Mouse (Mus musculus) thymus, adult 18-20 months (tissue): ENCODE measurements around the gene Rnf144a.

ENCODE experiments used
- DNase-seq, 2 experiments: peaks; one replicate each; pipeline ENCODE4 v3.0.0; 2022; ENCODE audit warnings: mixed read lengths in 2 of 2

Gene Rnf144a

GRCm38 (mm10) chr12:26367361-26367760, 47.7 kb downstream of the Rnf144a start:
- no peak for DNase-seq

DNA sequence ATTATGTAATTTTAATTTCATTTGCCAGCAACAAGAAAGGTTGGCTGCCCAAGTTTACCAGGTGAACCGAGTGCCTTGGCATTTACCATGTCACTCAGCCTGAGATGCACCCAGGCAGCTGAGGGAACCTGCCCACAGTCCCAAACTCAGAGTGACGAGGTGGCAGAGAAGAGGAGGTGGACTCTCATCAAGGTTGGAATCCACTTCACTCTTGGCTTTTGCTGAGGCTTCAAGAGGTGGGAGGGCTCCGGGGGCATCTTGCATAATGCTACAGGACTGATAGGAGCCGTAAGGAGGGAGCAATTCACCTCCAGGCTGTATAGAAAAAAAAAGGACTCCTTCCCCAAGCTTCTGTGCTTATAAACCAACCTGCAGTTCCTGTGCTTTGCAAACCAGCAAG, 48.7 kb downstream of the Rnf144a start:
- DNase-seq = no peak

DNA sequence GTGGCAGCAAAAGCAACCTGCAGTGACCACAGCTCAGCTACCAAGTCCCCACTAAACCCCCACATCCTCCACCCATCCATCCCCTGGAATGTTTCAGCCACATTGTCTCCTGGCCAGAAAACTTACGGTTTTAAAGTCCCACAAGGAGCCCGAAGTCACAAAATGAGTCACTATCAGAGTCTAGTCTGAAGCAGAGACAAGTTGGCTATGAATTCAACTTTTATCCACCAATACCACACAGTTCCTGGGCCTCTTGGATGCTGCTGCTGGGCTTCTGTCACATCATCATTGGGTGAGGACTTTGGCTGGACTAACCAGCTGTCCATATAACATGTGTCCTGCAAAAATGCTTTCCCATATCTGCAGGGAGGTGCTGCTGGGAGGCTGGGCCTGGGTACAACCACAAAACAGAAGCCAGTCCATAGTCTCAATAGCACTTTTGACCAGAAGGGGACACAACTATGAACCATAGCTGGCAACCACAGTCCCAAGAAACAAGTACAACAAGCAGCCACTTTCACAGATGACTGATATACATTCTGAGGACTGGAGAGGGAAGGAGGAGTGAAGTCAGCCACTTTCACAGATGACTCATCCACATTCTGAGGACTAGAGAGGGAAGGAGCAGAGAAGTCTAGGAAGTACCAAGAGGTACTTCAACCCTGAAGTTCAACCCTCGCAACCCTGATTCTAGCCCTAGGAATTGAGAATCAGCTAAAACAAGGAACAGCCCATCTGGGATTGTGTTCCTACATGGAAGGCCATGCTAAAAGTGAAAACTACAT, 49.3 kb downstream of the Rnf144a start:
- DNase-seq = no peak

DNA sequence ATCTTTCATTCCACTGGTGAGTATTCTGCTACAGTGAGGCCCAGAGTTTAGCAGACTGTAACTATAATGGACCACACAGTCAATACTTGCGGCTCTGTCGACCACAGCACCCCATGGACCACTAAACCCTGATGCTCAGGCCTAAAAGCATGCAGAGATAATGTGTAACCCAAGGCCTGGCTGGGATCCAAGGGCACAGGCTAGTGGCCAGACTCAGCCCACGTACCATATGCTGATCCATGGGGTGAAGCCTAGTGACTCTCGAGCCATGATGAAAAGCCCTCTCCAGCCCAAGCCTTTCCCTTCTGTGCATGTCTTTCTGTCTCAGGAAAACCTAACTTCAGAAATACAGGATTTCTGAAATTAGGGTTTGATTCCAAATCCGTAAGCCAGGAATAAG, 50.2 kb downstream of the Rnf144a start:
- DNase-seq = no peak

DNA sequence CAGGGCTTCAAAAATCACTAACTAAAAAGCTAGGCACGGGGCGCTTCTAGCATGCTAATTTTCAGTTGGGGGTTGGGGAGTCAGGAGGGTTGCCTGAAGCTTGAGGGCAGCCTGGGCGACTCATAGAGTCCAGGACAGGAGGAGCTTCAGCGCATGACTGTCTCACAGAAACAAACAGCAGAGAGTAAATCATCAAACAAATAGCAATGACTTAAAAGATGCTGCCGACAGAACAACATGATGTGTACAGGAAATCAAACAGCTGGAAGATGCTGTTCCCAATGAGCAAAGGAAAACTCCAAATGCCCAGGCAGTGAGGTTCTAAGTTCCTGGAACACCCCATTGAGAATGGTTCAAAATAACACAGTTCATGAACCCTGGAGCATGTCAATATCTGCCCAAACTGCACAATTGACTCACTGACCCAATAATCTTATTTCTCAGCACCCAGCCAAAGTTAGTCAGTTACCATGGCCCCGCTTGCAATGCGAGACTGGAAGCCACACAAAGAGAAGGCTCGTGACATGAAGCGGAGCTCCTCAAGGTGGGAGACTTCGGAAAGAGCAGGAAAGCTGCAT, 54.0 kb downstream of the Rnf144a start:
- DNase-seq = no peak

DNA sequence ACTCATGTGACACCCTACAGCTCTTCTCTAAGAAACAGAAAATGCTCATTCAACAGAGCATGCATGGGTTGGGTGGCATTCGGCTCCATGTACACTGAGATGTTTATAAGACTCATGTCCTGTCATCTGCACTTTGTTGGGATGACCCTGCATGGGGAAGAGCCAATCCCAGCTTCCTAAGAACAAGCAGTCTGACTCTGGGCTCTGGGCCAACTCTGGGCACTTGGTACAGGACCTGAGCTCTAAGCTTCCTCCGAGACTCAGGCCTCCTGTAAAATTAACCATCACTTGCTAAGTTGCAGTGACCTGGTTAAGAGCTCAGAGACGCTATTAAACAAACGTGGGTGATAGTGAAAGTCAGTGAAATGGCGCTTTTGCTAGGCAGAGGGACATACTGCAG, 55.2 kb downstream of the Rnf144a start:
- no peak for DNase-seq

- DNase-seq = no peak
These were observed 55.8 kb downstream of the Rnf144a start for GRCm38 (mm10) chr12:26359241-26359640.

DNA sequence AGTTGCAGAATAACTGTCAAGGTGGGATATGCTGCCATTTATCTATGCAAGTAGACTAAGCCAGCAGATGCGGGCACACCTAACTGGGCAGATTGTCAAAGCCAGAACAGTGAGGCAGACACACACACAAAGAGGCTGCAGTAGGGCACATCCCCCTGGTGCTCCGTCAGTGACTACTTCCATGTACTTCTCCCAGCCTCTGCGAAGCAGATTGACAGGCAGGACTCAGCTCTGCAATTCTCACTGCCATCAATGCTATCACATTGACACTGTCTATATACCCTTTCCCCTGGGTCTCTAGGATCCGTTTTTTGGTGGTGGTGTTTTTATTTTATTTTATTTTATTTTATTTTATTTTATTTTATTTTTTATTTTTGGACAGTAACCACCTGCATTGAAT, 57.8 kb downstream of the Rnf144a start:
- no peak for DNase-seq

DNA sequence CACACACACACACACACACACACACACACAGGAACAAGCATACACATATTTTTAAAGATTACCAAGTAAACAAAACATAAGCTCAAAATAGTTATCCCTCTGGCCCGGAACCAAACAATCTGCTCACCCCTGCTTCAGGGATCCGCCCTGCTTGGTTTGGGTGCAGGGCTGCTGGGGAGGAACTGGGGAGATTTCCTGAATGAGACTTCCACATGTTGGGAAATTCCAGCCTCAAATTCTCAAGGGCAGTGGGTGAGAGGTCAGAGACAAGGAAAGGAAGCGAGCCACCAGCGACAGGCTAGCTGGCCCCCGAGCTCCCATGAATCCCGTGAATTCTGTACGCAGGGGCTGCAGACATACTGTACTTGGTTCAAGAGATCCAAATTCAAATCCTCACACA, 58.9 kb downstream of the Rnf144a start:
- DNase-seq = no peak

GRCm38 (mm10) chr12:26351321-26351720, 63.7 kb downstream of the Rnf144a start:
- DNase-seq = no peak

GRCm38 (mm10) chr12:26344408-26344807, 70.6 kb downstream of the Rnf144a start:
- no peak for DNase-seq

DNA sequence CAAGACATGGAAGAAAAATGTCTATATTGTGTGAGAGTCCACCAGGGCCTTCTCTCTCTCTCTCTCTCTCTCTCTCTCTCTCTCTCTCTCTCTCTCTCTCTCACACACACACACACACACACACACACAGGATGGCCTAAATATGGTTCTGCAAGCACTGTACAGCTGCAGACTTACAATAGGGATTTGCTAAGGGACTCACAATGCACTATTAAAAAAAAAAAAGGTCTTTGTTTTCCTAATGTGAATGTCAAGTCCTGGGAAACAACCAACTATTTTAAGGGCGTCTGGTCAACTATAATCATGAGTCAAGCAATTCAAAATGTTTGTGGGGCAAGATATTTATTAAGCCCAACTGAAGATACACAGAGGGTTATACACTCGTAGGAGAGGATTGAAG, 71.9 kb downstream of the Rnf144a start:
- no peak for DNase-seq

- DNase-seq = no peak
These were observed 72.4 kb downstream of the Rnf144a start for GRCm38 (mm10) chr12:26342663-26343062.

DNA sequence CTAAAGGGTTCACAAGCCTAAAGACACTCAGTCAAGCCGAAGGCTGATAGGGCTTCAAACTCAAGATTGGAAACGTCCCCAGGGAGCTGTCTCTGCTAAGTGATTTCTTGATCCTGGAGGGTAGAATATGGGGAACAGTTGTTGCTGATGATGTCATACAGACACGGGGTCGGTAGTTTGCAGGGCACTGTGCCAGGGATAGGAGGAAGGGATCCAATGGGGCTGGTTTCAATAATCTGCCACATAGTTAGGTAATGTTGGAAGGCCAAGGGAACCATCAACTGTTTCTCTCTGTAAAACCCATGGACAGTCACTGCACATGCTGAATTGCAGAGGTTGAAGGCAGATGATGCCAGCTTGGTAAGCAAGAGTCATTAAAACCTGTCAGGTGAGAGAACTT, 73.0 kb downstream of the Rnf144a start:
- no peak for DNase-seq

DNA sequence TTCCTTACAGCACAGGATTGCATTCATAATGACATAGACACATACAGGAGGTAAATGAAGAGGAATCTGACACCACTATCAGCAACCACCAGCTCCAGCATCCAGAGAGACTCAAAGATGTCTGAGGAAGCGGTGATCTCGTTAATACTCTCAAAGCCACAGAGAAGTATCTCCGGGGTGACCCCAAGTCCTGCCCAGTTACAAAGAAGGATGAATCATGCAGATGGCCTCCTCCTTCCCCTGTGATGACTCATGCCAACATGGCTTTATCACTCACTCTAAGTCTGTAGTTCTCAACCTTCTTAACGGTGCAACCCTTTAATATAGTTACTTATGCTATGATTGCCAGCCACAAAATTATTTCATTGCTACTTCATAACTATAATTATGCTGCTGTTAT, 74.4 kb downstream of the Rnf144a start:
- DNase-seq = no peak

DNA sequence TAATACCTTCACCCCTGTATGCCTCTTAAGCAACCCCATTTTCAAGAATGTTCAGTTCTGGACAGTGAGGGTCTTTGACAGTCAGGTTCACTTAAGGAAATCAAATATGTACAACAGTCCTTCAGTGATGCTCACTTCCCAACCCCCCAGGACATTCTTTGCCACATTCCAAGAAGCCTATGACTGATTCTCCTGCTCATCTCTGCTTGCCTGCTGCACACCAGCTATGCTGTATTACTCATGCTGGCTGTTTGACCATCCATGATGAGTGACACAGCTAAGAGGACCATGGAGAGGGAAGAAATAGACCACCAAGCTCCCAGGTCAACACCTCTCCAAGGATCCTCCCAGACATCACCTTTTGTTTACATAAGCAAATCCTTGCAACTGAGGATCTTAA, 75.2 kb downstream of the Rnf144a start:
- DNase-seq = no peak

DNA sequence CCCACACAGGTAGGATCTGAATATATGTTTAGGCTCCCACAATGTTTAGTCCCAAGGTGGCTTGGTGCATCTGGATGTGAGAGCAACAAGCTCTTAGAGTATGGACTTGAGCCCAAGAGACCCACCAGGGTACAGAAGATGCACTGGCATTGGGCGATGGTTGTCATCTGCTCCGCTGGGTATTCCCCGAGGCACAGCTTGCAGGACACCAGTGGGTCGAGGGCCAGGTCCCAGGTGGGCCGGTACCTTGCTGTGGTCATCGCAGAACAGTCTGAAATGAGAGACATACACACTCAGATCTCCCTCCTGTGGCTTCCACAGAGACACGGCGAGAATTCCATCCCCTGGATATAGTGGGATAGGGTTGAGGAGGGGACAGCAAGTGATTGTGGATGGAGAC, 75.9 kb downstream of the Rnf144a start:
- DNase-seq = no peak

DNA sequence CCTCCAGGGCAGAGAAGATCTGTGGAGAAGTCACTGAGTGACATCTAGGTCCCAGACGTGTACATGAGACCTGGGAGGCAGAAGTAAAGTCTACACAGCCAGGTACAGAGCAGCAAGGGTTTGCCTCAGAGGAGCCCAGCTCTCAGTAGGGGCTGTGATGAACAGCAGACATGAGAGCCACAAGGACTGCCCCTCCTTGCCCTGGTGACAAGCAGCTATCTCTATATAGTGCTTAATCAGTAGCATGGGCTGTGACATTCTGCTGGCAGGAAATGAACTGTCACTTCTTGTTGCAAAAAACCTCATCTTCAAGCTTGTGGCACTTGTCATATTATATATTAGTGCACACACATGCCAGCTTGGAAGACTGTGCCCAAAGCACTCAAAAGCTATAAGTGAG, 81.4 kb downstream of the Rnf144a start:
- DNase-seq = no peak

- DNase-seq = no peak
These were observed 84.0 kb downstream of the Rnf144a start for GRCm38 (mm10) chr12:26331048-26331447.

- no peak for DNase-seq
These were observed 85.3 kb downstream of the Rnf144a start for GRCm38 (mm10) chr12:26329756-26330155.

DNA sequence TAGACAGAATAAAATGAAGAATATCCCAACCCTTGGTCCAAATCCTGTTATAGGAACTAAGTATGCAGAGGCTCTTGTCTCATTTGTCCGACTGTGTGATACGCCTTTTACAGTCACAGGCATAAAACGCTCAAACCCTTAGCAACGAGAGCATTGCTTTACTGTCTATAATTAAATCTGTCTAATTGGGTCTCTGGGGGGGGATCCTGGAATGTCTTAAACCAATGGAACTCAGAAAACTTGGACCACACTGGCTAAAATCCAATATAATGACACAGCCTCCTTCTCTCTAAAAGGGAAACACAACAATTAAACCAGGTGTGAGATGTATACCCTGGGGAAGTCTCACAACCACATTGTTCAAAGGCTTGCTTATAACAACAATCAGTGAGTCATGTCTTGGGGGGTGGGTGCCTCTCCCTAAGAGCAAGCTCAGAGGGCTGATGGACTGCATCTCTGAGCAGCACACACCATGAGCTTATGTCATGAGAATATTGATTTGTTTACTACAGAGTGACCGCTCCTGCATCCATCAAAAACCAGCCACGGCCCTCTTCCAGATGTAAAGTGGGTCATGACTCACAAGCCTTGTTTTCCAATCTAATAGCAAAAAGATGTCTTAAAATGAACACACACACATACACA, 85.9 kb downstream of the Rnf144a start:
- DNase-seq = no peak

DNA sequence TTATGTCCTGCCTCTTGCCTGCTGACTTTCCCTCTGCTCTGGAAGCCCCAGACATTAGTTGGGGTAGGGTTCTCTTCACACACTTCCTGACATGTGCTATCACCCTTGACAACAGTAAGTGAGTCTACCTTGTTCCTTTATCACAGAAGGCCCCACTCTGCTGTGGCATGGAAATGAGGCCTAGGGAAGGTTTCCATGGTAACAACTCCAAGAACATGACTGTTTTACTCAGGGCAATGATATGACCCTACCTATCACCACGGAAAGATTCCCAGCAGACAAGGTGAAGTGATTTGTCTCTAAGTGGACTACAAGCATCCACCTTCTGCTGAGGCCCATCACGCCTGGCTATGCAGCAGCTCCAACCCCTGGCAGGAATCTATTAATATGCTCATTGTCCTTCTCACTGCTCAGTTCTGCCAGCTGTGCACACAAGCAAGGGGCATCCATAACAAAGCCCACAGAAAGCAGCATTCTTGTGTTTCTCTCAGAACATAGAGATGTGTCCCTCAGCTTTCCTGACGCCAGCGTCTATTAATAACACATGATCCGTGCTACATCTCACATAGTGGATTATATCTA, 91.2 kb downstream of the Rnf144a start:
- no peak for DNase-seq

- no peak for DNase-seq
These were observed 98.8 kb downstream of the Rnf144a start for GRCm38 (mm10) chr12:26316261-26316660.

GRCm38 (mm10) chr12:26314959-26315358, 100.1 kb downstream of the Rnf144a start:
- peak; percentile 24 to 35 for DNase-seq
